Mouse (Mus musculus) liver (tissue): Measurements from ENCODE around the gene Selenom.

ENCODE experiments used
- DNase-seq: peaks from one replicate; pipeline ENCODE4 v3.0.0-alpha.2; 2020; ENCODE audit warnings: mixed read lengths

Selenom gene

DNA sequence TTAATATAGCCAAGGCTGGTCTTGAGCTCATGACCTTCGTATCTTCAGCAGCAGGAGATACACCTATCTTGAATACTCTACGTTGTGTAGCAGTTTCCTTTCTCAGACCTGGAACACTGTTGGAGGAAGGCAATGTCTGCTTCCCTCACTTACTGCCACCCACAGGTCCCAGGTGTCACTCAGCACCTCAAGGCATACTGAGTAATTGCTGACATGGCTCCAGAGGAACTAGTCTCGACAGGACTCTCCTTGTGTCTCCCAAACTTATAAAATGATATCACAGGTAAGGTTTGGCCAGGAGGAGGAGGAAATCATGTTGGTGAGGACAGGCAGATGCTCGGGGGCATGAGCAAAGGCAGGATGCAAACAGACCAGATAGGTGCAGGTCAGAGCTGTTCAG lies 40.5 kb downstream of the Selenom start:
- DNase-seq: no peak

DNA sequence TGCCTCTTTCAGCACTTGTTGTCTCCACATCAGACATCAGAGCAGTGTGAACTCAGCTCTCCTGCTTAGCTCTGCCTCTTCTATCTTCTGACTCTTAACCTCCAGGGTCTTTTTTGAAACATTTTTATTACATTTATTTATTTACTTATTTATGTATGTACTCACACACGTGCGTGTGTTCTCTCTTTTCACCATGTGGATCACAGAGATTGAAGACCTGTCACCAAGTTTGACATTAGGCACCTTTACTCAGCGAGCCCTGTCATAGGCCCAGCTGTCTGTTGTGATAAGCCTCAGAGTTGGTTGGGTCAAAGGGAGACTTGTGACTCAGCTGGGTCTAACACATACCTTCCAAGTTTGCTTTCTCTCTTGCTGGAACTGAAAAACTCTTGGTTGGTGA lies 43.4 kb downstream of the Selenom start:
- DNase-seq: no peak

DNA sequence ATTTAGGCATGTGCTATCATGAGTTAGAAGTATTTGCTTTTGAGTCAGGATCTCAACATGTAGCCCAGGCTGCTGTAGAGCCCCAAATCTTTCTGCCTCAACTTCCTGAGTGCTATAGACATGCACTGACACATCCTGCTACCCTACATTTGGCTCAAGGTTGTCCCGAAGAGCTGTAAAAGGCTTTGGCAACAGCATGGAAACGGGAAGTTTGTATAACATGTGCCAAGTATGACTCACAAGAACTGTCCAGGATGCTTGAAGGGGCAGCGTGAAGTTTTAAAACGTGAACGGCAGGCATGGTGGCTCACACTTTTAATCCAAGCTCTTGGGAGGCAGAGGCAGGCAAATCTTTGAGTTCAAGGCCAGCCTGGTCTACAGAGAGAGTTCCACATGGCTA lies 45.7 kb downstream of the Selenom start:
- no peak for DNase-seq

DNA sequence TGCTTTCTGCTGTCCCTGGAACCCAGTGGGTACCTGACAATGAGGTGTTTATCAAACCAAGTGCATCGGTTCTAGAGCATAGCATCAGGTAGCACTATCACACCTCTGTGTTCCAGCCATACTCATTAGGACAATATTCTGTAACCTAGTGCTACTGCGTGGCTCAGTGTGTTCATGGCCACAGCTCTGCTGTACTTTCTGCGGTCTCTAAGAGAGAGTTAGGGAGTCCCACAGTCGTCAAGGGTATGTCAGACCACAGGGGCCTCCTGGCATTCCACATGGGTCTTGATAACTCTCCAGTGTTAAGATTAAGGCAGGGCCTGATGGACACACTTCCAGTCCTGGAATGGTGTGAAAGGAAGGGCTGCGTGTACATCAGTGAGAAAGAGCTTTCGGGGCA lies 49.4 kb downstream of the Selenom start:
- no peak for DNase-seq

DNA sequence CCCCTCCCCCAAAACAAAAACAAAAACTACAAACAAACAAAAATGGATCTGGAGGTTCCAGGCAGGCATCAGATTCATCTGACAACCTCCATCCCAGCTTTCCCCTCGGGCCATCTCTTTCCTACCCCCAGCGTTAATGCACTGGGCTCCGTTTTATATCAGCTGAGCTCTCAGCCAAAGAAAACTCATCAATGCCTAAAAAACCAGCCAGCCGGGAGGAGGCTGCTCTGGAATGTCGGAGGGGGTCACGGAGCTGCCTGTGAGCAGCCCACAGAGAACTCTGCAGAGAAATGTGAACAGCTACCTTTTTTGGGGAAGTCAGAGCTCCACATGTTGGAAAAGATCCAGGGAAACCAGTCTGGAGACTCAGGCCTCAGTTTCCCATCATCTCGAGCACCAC lies 50.0 kb downstream of the Selenom start:
- no peak for DNase-seq

DNA sequence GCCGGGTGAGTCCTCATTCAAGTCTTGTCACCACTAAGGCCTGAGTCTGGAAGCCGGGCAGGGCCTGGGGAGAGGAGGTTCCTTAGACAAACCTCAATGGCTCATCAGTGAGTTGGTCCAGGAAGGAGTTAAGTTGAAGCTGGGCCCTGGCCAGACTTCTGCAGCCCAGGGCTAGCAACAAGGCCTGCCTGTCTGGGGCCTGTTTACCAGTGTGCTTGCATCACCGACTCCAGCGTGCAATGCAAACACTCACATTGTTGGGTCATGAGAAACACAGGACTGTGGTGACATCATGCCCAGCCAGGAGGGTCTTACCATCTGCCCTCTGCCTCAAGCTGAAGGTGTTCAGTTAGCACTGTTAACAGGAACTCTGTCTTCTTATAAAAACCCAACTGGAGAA lies 51.5 kb downstream of the Selenom start:
- DNase-seq: peak; percentile 40
